Mouse (Mus musculus) intestine, embryonic 14.5 days (tissue): ENCODE data around the gene Rbm28. TPM values are rescaled to one million over a fixed set of nuclear protein-coding genes. Genes with fewer than 3 reads are reported as not detected.

ENCODE experiments used
- ATAC-seq: fragments of 200-750 bp; cut with Nextera tagmentation; replicated peaks from 2 replicates; pipeline ENCODE4 v1.8.0; 2017; ENCODE audit warnings: low read depth, moderate number of reproducible peaks, moderate TSS enrichment, moderate library complexity; ENCODE audit not compliant: low FRiP score, low TSS enrichment
- DNase-seq: peaks from one replicate; pipeline ENCODE4 v3.0.0-alpha.2; 2018; ENCODE audit warnings: low spot score
- H3K27ac ChIP-seq: fragments of 300-500 bp; sonication (generic); 2 replicates; pipeline ENCODE4 v1.5.1; 2014; ENCODE audit warnings: low read depth, mild to moderate bottlenecking, control low read depth
- H3K27me3 ChIP-seq: fragments of 300-500 bp; sonication (generic); replicated peaks from 2 replicates; pipeline ENCODE4 v1.6.1; 2014; ENCODE audit warnings: low read length, control low read depth; ENCODE audit not compliant: control insufficient read depth, insufficient read depth
- H3K36me3 ChIP-seq: fragments of 300-500 bp; sonication (generic); 2 replicates; pipeline ENCODE4 v1.6.1; 2014; ENCODE audit warnings: low read length, control low read depth; ENCODE audit not compliant: control insufficient read depth, insufficient read depth
- H3K4me1 ChIP-seq: fragments of 300-500 bp; sonication (generic); replicated peaks from 2 replicates; pipeline ENCODE4 v1.6.1; 2014; ENCODE audit warnings: low read length, control low read depth, mixed read lengths; ENCODE audit not compliant: control insufficient read depth, insufficient read depth
- H3K4me2 ChIP-seq: fragments of 300-500 bp; sonication (generic); 2 replicates; pipeline ENCODE4 v1.6.1; 2014; ENCODE audit warnings: low read length
- H3K4me3 ChIP-seq: fragments of 300-500 bp; sonication (generic); 2 replicates; pipeline ENCODE4 v1.5.1; 2014; ENCODE audit warnings: low read depth, low read length, control low read depth, mixed read lengths
- H3K9ac ChIP-seq: fragments of 300-500 bp; sonication (generic); 2 replicates; pipeline ENCODE4 v1.6.1; 2014; ENCODE audit warnings: mild to moderate bottlenecking, low read length
- H3K9me3 ChIP-seq: fragments of 300-500 bp; sonication (generic); 2 replicates; pipeline ENCODE4 v1.6.1; 2016; ENCODE audit warnings: low read length, control low read depth; ENCODE audit not compliant: control insufficient read depth
- WGBS: fragments of 180-500 bp; shearing (Covaris S2); extraction: QIAGEN DNeasy Blood & Tissue Kit; methylation state at CpG from one replicate; pipeline ENCODE4 v1.1.7; 2014; 5-methylcytosine and 5-hydroxymethylcytosine counted together
- microRNA-seq: library from miRNA; unstranded; fragments of <30 nt; microRNA quantifications from one replicate; pipeline ENCODE4, GENCODE M21; 2016
- polyA plus RNA-seq: library from polyadenylated mRNA; unstranded; fragments of >200 nt; fragmentation: Nextera tagmentation; extraction: Ambion mirVana; gene quantifications from 2 replicates; pipeline ENCODE4 v1.2.1, GENCODE M21; 2014

Rbm28 gene
- polyA plus RNA-seq, 1 experiment from 2014 or later, result 44.6 TPM

GRCm38 (mm10) chr6:29084401-29084800 is 80.4 kb downstream of the Rbm28 start:
- Histone ChIP-seq H3K4me2 (no peak overlapping the region), H3K4me1 (no peaks in the 10 kb centered on the region), H3K27ac (no peak overlapping the region), H3K9me3 (no peaks in the 10 kb centered on the region), H3K27me3 (no peaks in the 10 kb centered on the region), H3K9ac (no peak overlapping the region), H3K4me3 (no peak overlapping the region), H3K36me3 (no peaks in the 10 kb centered on the region)
- ATAC-seq, result no peak
- 72% methylated on average over 7 of the region's 7 CpGs for WGBS
- DNase-seq, result no peak

GRCm38 (mm10) chr6:29082776-29083354 is 81.9 kb downstream of the Rbm28 start:
- DNase-seq (no peak), ATAC-seq (no peak)
- no peak overlapping the region for H3K4me3 ChIP-seq
- H3K9me3 ChIP-seq, result no peaks in the 10 kb centered on the region
- H3K27me3 ChIP-seq, result no peaks in the 10 kb centered on the region
- 43% methylated on average over 9 of the region's 9 CpGs for WGBS
- H3K9ac ChIP-seq, result no peak overlapping the region
- H3K4me1 ChIP-seq, result no peaks in the 10 kb centered on the region
- H3K36me3 ChIP-seq, result no peaks in the 10 kb centered on the region
- H3K27ac ChIP-seq, result no peak overlapping the region
- no peak overlapping the region for H3K4me2 ChIP-seq

DNA sequence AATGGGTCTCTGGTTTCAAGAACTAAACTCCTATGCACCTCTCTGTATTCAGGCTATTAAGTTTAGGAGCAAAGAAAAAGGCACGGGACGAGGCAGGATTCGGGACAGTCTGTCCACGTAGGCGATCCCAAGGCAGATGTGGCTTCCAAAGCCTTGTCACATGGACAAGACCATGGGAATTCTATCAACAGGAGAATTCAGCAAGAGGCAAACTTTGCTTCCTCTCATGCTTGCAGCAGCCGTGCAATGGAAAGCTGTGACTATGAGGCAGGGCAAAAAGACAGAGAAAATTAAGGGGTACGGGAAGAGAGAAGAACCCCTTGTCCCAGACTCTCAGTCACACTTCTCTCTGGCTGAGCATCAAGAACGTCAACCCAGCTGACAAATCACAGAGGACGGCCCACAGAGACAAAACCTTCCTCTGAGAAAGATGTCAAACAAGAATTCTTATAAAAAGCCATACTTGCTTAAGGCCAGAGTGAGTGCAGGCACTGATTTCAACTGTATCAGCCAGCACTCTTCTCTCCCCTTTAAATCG is 82.9 kb downstream of the Rbm28 start:
- 76% methylated on average over 10 of the region's 10 CpGs for WGBS
- ATAC-seq (no peak), DNase-seq (no peak)
- no peak overlapping the region for H3K27ac ChIP-seq
- H3K9me3 ChIP-seq, result no peaks in the 10 kb centered on the region
- no peak overlapping the region for H3K4me2 ChIP-seq
- no peak overlapping the region for H3K9ac ChIP-seq
- no peaks in the 10 kb centered on the region for H3K4me1 ChIP-seq
- no peak overlapping the region for H3K4me3 ChIP-seq
- H3K36me3 ChIP-seq, result no peaks in the 10 kb centered on the region
- H3K27me3 ChIP-seq, result no peaks in the 10 kb centered on the region

DNA sequence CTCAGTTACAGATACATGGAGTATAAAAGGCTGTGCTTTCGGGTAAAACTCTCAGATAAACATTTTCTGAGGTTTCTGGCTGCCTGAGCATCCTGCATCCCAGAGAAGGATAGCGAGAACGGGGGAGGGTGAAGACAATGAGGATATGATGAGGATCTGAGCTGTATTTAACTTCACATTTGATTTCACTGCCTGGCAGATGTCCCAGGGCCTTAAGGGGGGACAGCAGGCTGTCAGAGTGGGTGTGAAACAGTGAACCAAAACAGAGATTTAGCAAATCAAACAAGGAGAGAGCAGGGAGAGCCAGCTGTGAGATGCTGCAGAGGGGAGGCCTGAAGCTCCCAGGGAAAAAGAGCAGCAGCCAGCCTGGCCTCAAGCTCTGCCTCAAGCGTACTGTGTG is 85.5 kb downstream of the Rbm28 start:
- Histone ChIP-seq H3K9me3 (no peaks in the 10 kb centered on the region), H3K27ac (no peak overlapping the region), H3K4me3 (no peak overlapping the region), H3K9ac (no peak overlapping the region), H3K4me1 (no peaks in the 10 kb centered on the region), H3K4me2 (no peak overlapping the region), H3K36me3 (no peaks in the 10 kb centered on the region), H3K27me3 (no peaks in the 10 kb centered on the region)
- no peak for DNase-seq
- WGBS, result 32% methylated on average over 4 of the region's 4 CpGs
- no peak for ATAC-seq

DNA sequence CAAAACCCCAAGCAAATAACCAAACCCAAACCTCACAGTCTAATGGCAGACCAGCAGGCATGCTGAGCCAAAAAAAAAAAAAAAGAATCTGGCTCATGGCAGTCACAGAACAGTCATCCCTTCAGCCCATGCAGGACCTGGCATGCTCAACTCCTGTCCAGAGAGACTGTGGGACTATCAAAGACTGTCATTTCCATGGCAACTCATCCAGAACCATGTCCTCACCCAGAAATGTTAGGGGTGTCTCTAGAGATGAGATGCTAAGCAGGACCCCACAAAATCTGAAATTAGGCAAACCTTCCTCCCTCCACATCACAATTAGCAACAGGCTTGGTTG is 90.7 kb downstream of the Rbm28 start:
- DNase-seq (no peak), ATAC-seq (no peak)

More for the DNA sequence above, 90.7 kb downstream of the Rbm28 start:
- no peaks in the 10 kb centered on the region for H3K27me3 ChIP-seq
- no peaks in the 10 kb centered on the region for H3K9me3 ChIP-seq
- H3K4me2 ChIP-seq, result no peak overlapping the region
- H3K4me3 ChIP-seq, result no peak overlapping the region
- H3K9ac ChIP-seq, result no peak overlapping the region
- no peaks in the 10 kb centered on the region for H3K36me3 ChIP-seq
- no peak overlapping the region for H3K27ac ChIP-seq
- no peaks in the 10 kb centered on the region for H3K4me1 ChIP-seq

Small RNA genes within 50 kb of the gene (microRNA-seq; reads per million reads assigned to microRNA genes)
- not detected for gene Gm24303

Other genes with a start within 250 kb of the Rbm28 start
- gene Lep, start 104.8 kb downstream of the Rbm28 start, polyA plus RNA-seq, result not detected in 2 replicates
- 0.52 and 0.78 TPM in 2 replicates for gene Prrt4, start 14.6 kb upstream of the Rbm28 start, polyA plus RNA-seq
- gene Impdh1, start 51.4 kb upstream of the Rbm28 start, polyA plus RNA-seq, result 47.5 and 48.1 TPM in 2 replicates
- gene Hilpda, start 107.5 kb upstream of the Rbm28 start, polyA plus RNA-seq, result 38.1 and 42.8 TPM in 2 replicates
- gene Fam71f2, start 114.6 kb upstream of the Rbm28 start, polyA plus RNA-seq, result 0.20 and 0.48 TPM in 2 replicates
- 0.11 and 0.26 TPM in 2 replicates for gene Fam71f1, start 154.1 kb upstream of the Rbm28 start, polyA plus RNA-seq
- gene Calu, start 183.1 kb upstream of the Rbm28 start, polyA plus RNA-seq, result 331 and 354 TPM in 2 replicates
- 0.41 and 0.69 TPM in 2 replicates for gene Opn1sw, start 223.5 kb upstream of the Rbm28 start, polyA plus RNA-seq
- 12.3 and 14.7 TPM in 2 replicates for gene Ccdc136, start 231.3 kb upstream of the Rbm28 start, polyA plus RNA-seq